Mouse (Mus musculus): Measurements from ENCODE around the gene Tmem174. TPM values are rescaled to one million over a fixed set of nuclear protein-coding genes. Genes with fewer than 3 reads are reported as not detected.
A peak's percentile ranks its signal among the peaks of the same experiment; 100 is the strongest.

Gene Tmem174
- polyA plus RNA-seq, 1 experiment from 2014 or later = not detected

GRCm38 (mm10) chr13:98665240-98665639 lies 28.0 kb upstream of the Tmem174 start:
- Histone ChIP-seq H3K9ac (ENCODE audit: low read depth, low read length) (no peak overlapping the region), H3K9me3 (replicated peaks; ENCODE audit: control insufficient read depth, low read length, poor library complexity, severe bottlenecking) (0 out of 2 replicates have a peak, but pooled peaks cover 2% of the 10 kb centered on the region), H3K27ac (ENCODE audit: low read length) (no peak overlapping the region), H3K36me3 (ENCODE audit: control insufficient read depth, insufficient read depth, low read length) (no peaks in the 10 kb centered on the region), H3K4me1 (ENCODE audit: control insufficient read depth, insufficient read depth, low read length) (no peaks in the 10 kb centered on the region), H3K4me3 (ENCODE audit: low read depth, low read length) (no peak overlapping the region), H3K27me3 (ENCODE audit: control insufficient read depth, insufficient read depth, low read depth, low read length) (no peaks in the 10 kb centered on the region), H3K4me2 (ENCODE audit: low read length) (no peak overlapping the region)
- no peak for ATAC-seq
- 88% methylated on average over 10 of the region's 10 CpGs for WGBS

GRCm38 (mm10) chr13:98662173-98662675 lies 25.0 kb upstream of the Tmem174 start:
- Histone ChIP-seq H3K27ac (ENCODE audit: low read length) (no peak overlapping the region), H3K4me1 (ENCODE audit: control insufficient read depth, insufficient read depth, low read length) (no peaks in the 10 kb centered on the region), H3K9me3 (replicated peaks; ENCODE audit: control insufficient read depth, low read length, poor library complexity, severe bottlenecking) (0 out of 2 replicates have a peak, but pooled peaks cover 2% of the 10 kb centered on the region), H3K27me3 (ENCODE audit: control insufficient read depth, insufficient read depth, low read depth, low read length) (no peaks in the 10 kb centered on the region), H3K36me3 (ENCODE audit: control insufficient read depth, insufficient read depth, low read length) (no peaks in the 10 kb centered on the region), H3K9ac (ENCODE audit: low read depth, low read length) (no peak overlapping the region), H3K4me2 (ENCODE audit: low read length) (no peak overlapping the region), H3K4me3 (ENCODE audit: low read depth, low read length) (no peak overlapping the region)
- WGBS = 85% methylated on average over 4 of the region's 4 CpGs
- no peak for ATAC-seq

GRCm38 (mm10) chr13:98656034-98656471 lies 18.8 kb upstream of the Tmem174 start:
- WGBS = 72% methylated on average over 16 of the region's 16 CpGs
- H3K27ac ChIP-seq (ENCODE audit: low read length) = 0 out of 2 replicates have a peak overlapping the region, but pooled peaks have one; percentile 38
- ATAC-seq = 0 out of 2 replicates have a peak, but pooled peaks have one; percentile 54

GRCm38 (mm10) chr13:98655346-98655745 lies 18.1 kb upstream of the Tmem174 start:
- H3K27ac ChIP-seq (ENCODE audit: low read length) = no peak overlapping the region
- 92% methylated on average over 4 of the region's 4 CpGs for WGBS
- ATAC-seq = no peak

More at GRCm38 (mm10) chr13:98656034-98656471, 18.8 kb upstream of the Tmem174 start:
- H3K9me3 ChIP-seq (replicated peaks; ENCODE audit: control insufficient read depth, low read length, poor library complexity, severe bottlenecking) = no peaks in the 10 kb centered on the region
- H3K9ac ChIP-seq (ENCODE audit: low read depth, low read length) = no peak overlapping the region
- no peaks in the 10 kb centered on the region for H3K36me3 ChIP-seq (ENCODE audit: control insufficient read depth, insufficient read depth, low read length)
- no peaks in the 10 kb centered on the region for H3K27me3 ChIP-seq (ENCODE audit: control insufficient read depth, insufficient read depth, low read depth, low read length)
- H3K4me1 ChIP-seq (ENCODE audit: control insufficient read depth, insufficient read depth, low read length) = no peaks in the 10 kb centered on the region
- no peak overlapping the region for H3K4me2 ChIP-seq (ENCODE audit: low read length)
- no peak overlapping the region for H3K4me3 ChIP-seq (ENCODE audit: low read depth, low read length)

GRCm38 (mm10) chr13:98654129-98654939 lies 17.1 kb upstream of the Tmem174 start:
- Histone ChIP-seq H3K9me3 (replicated peaks; ENCODE audit: control insufficient read depth, low read length, poor library complexity, severe bottlenecking) (no peaks in the 10 kb centered on the region), H3K27ac (ENCODE audit: low read length) (no peak overlapping the region), H3K4me1 (ENCODE audit: control insufficient read depth, insufficient read depth, low read length) (no peaks in the 10 kb centered on the region), H3K4me2 (ENCODE audit: low read length) (no peak overlapping the region), H3K4me3 (ENCODE audit: low read depth, low read length) (no peak overlapping the region), H3K9ac (ENCODE audit: low read depth, low read length) (no peak overlapping the region), H3K27me3 (ENCODE audit: control insufficient read depth, insufficient read depth, low read depth, low read length) (no peaks in the 10 kb centered on the region), H3K36me3 (ENCODE audit: control insufficient read depth, insufficient read depth, low read length) (no peaks in the 10 kb centered on the region)
- WGBS = 86% methylated on average over 10 of the region's 10 CpGs
- no peak for ATAC-seq

More at GRCm38 (mm10) chr13:98655346-98655745, 18.1 kb upstream of the Tmem174 start:
- H3K4me3 ChIP-seq (ENCODE audit: low read depth, low read length) = no peak overlapping the region
- H3K9ac ChIP-seq (ENCODE audit: low read depth, low read length) = no peak overlapping the region
- no peaks in the 10 kb centered on the region for H3K4me1 ChIP-seq (ENCODE audit: control insufficient read depth, insufficient read depth, low read length)
- no peaks in the 10 kb centered on the region for H3K27me3 ChIP-seq (ENCODE audit: control insufficient read depth, insufficient read depth, low read depth, low read length)
- H3K9me3 ChIP-seq (replicated peaks; ENCODE audit: control insufficient read depth, low read length, poor library complexity, severe bottlenecking) = no peaks in the 10 kb centered on the region
- H3K4me2 ChIP-seq (ENCODE audit: low read length) = no peak overlapping the region
- no peaks in the 10 kb centered on the region for H3K36me3 ChIP-seq (ENCODE audit: control insufficient read depth, insufficient read depth, low read length)

- Histone ChIP-seq H3K4me3 (ENCODE audit: low read depth, low read length) (no peak overlapping the region), H3K27me3 (ENCODE audit: control insufficient read depth, insufficient read depth, low read depth, low read length) (no peaks in the 10 kb centered on the region), H3K9me3 (replicated peaks; ENCODE audit: control insufficient read depth, low read length, poor library complexity, severe bottlenecking) (no peaks in the 10 kb centered on the region), H3K27ac (ENCODE audit: low read length) (no peak overlapping the region), H3K36me3 (ENCODE audit: control insufficient read depth, insufficient read depth, low read length) (no peaks in the 10 kb centered on the region), H3K4me1 (ENCODE audit: control insufficient read depth, insufficient read depth, low read length) (no peaks in the 10 kb centered on the region), H3K9ac (ENCODE audit: low read depth, low read length) (no peak overlapping the region), H3K4me2 (ENCODE audit: low read length) (no peak overlapping the region)
- WGBS = 92% methylated on average over 2 of the region's 2 CpGs
- no peak for ATAC-seq
Measured at GRCm38 (mm10) chr13:98652194-98652593, 15.0 kb upstream of the Tmem174 start.

- no peak overlapping the region for H3K4me2 ChIP-seq (ENCODE audit: low read length)
- no peaks in the 10 kb centered on the region for H3K27me3 ChIP-seq (ENCODE audit: control insufficient read depth, insufficient read depth, low read depth, low read length)
- no peak overlapping the region for H3K27ac ChIP-seq (ENCODE audit: low read length)
- H3K9me3 ChIP-seq (replicated peaks; ENCODE audit: control insufficient read depth, low read length, poor library complexity, severe bottlenecking) = no peaks in the 10 kb centered on the region
- no peak for ATAC-seq
- no peak overlapping the region for H3K4me3 ChIP-seq (ENCODE audit: low read depth, low read length)
- WGBS = 70% methylated on average over 17 of the region's 17 CpGs
- H3K9ac ChIP-seq (ENCODE audit: low read depth, low read length) = no peak overlapping the region
- no peaks in the 10 kb centered on the region for H3K4me1 ChIP-seq (ENCODE audit: control insufficient read depth, insufficient read depth, low read length)
- no peaks in the 10 kb centered on the region for H3K36me3 ChIP-seq (ENCODE audit: control insufficient read depth, insufficient read depth, low read length)
Measured at GRCm38 (mm10) chr13:98651228-98651977, 14.2 kb upstream of the Tmem174 start.

- ATAC-seq = no peak
- Histone ChIP-seq H3K9me3 (replicated peaks; ENCODE audit: control insufficient read depth, low read length, poor library complexity, severe bottlenecking) (no peaks in the 10 kb centered on the region), H3K4me1 (ENCODE audit: control insufficient read depth, insufficient read depth, low read length) (no peaks in the 10 kb centered on the region), H3K36me3 (ENCODE audit: control insufficient read depth, insufficient read depth, low read length) (no peaks in the 10 kb centered on the region), H3K27ac (ENCODE audit: low read length) (no peak overlapping the region), H3K9ac (ENCODE audit: low read depth, low read length) (no peak overlapping the region), H3K4me2 (ENCODE audit: low read length) (no peak overlapping the region), H3K27me3 (ENCODE audit: control insufficient read depth, insufficient read depth, low read depth, low read length) (no peaks in the 10 kb centered on the region), H3K4me3 (ENCODE audit: low read depth, low read length) (no peak overlapping the region)
- WGBS = 89% methylated on average over 22 of the region's 22 CpGs
Measured at GRCm38 (mm10) chr13:98647775-98648568, 10.8 kb upstream of the Tmem174 start.

All from midbrain, embryonic 16.5 days (tissue).